Mouse (Mus musculus) CH12F3 (cell line): ENCODE measurements around the gene Bcl7b.
"Not testable (repeated sequence)": the region's sequence is repeated elsewhere in the genome, so short reads cannot be mapped to it uniquely, and the experiment has no call there.

ENCODE experiments used
- in situ Hi-C: fragments of 300-500 bp; cut with MboI; formaldehyde crosslinking; loops from 2 replicates; pipeline ENCODE4 v1.14.3; 2020; ENCODE audit warnings: low sequenced_read_pairs

Bcl7b gene

GRCm38 (mm10) chr5:135202763-135203162, 34.7 kb downstream of the Bcl7b start:
- in situ Hi-C loops: no loop called here

GRCm38 (mm10) chr5:135208197-135208596, 40.1 kb downstream of the Bcl7b start:
- in situ Hi-C loops: no loop called here

- in situ Hi-C loops: no loop called here
Measured at GRCm38 (mm10) chr5:135216871-135217270, 48.8 kb downstream of the Bcl7b start.

- in situ Hi-C loops: no loop called here
Measured at GRCm38 (mm10) chr5:135220941-135221340, 52.9 kb downstream of the Bcl7b start.

- in situ Hi-C loops: no loop called here
Measured at GRCm38 (mm10) chr5:135222066-135222465, 54.0 kb downstream of the Bcl7b start.

GRCm38 (mm10) chr5:135224169-135224568, 56.1 kb downstream of the Bcl7b start:
- in situ Hi-C loops: no loop called here

- in situ Hi-C loops: not testable (repeated sequence)
Measured at GRCm38 (mm10) chr5:135225879-135226278, 57.8 kb downstream of the Bcl7b start.

- in situ Hi-C loops: loop anchor here (10.0 kb wide), 1 partner anchor 55 kb away; no protein-coding TSS in a partner anchor
Measured at GRCm38 (mm10) chr5:135230186-135230585, 62.1 kb downstream of the Bcl7b start.
